Mouse (Mus musculus): ENCODE results near the gene Gsg1l.

- TF ChIP-seq POLR2A (IDR thresholded peaks at IDR 0.05; ENCODE audit: borderline replicate concordance, low read depth, low read length) (no peak), CTCF (IDR thresholded peaks at IDR 0.05; ENCODE audit: low read depth, low read length) (no peak)
Observed at GRCm38 (mm10) chr7:126038366-126039246, 43.6 kb downstream of the Gsg1l start.

Data from bone marrow macrophage, adult 2 months (primary cell).